Mouse (Mus musculus): ENCODE measurements around the gene Ndufs1. TPM values are rescaled to one million over a fixed set of nuclear protein-coding genes. Genes with fewer than 3 reads are reported as not detected.

Gene Ndufs1
- total and polyA plus RNA-seq, 3 experiments, result 85.7 to 302 (median 176) TPM

DNA sequence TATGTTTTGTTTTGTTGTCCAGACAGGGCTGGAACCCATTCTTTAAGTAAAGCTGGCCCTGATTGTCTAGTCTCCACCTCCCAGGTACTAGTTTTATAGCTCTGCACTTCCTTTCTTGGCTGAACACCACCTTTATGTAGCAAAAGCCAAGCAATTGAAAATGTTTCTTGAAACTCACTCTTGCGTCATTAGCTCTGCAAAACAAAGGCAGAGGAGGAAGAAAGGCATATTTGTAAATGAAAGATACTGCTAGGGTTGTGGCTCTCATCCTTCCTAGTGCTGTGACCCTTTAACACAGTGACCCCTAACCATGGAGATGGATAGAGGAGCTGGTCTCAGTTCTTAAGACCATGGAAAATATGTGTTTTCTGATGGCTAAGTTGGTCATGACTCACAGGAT is 25.0 kb upstream of the Ndufs1 start:
- no peak for DNase-seq (ENCODE audit: low spot score)
- no peaks in the 10 kb centered on the region for H3K36me3 ChIP-seq (replicated peaks)
- ATAC-seq (ENCODE audit: extremely low read depth, insufficient number of reproducible peaks, low FRiP score, poor library complexity, severe bottlenecking), result no peak
- no peaks in the 10 kb centered on the region for H3K9me3 ChIP-seq (replicated peaks)
- H3K27me3 ChIP-seq (ENCODE audit: insufficient read depth, low read length), result peaks cover 30% of the 10 kb centered on the region
- H3K4me3 ChIP-seq (ENCODE audit: low read depth, low read length), result no peak overlapping the region
- peaks cover 3% of the 10 kb centered on the region; the same call in 1 of the 2 replicates for H3K4me1 ChIP-seq (ENCODE audit: insufficient read depth, low read depth, low read length)
- no peak for TF ChIP-seq TAL1 (conservative IDR thresholded peaks at IDR 0.05; ENCODE audit: low read depth, low read length)
- no peak for TF ChIP-seq CTCF (IDR thresholded peaks at IDR 0.05; ENCODE audit: low read depth, low read length)
- no peak for TF ChIP-seq GATA1 (IDR thresholded peaks at IDR 0.05; ENCODE audit: borderline replicate concordance, low read length)
- TF ChIP-seq GATA2 (IDR thresholded peaks at IDR 0.05; ENCODE audit: borderline replicate concordance, low read depth, low read length), result no peak
- TF ChIP-seq POLR2AphosphoS5 (IDR thresholded peaks at IDR 0.05; ENCODE audit: insufficient replicate concordance, low read depth, low read length), result no peak

DNA sequence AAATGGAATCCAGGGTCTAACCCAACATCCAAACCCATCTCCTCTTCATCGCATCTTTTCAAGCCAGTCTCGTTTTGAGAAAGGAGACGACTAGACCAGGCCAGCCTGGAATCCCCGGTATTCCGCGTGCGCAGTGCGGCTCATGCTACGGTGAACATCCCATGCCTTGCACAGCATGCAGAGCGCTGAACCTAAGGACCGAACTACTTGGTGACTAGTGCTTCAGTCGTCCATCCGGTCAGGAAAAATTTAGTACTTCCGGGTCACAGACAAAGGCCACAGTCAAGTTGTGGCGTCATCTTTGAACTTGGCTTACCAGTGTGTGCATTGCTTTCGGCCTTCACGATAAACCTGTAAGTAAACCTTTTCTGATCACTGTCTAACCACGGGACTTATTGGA is 23.7 kb upstream of the Ndufs1 start:
- Histone ChIP-seq H3K9me3 (replicated peaks) (no peaks in the 10 kb centered on the region), H3K4me1 (ENCODE audit: insufficient read depth, low read depth, low read length) (peaks cover 3% of the 10 kb centered on the region; the same call in 1 of the 2 replicates), H3K36me3 (replicated peaks) (no peaks in the 10 kb centered on the region), H3K4me3 (ENCODE audit: low read depth, low read length) (no peak overlapping the region), H3K27me3 (ENCODE audit: insufficient read depth, low read length) (peaks cover 31% of the 10 kb centered on the region)
- TF ChIP-seq TAL1 (conservative IDR thresholded peaks at IDR 0.05; ENCODE audit: low read depth, low read length) (no peak), CTCF (IDR thresholded peaks at IDR 0.05; ENCODE audit: low read depth, low read length) (no peak), POLR2AphosphoS5 (IDR thresholded peaks at IDR 0.05; ENCODE audit: insufficient replicate concordance, low read depth, low read length) (no peak), GATA2 (IDR thresholded peaks at IDR 0.05; ENCODE audit: borderline replicate concordance, low read depth, low read length) (no peak), GATA1 (IDR thresholded peaks at IDR 0.05; ENCODE audit: borderline replicate concordance, low read length) (no peak)
- ATAC-seq (ENCODE audit: extremely low read depth, insufficient number of reproducible peaks, low FRiP score, poor library complexity, severe bottlenecking) (no peak), DNase-seq (ENCODE audit: low spot score) (no peak)

DNA sequence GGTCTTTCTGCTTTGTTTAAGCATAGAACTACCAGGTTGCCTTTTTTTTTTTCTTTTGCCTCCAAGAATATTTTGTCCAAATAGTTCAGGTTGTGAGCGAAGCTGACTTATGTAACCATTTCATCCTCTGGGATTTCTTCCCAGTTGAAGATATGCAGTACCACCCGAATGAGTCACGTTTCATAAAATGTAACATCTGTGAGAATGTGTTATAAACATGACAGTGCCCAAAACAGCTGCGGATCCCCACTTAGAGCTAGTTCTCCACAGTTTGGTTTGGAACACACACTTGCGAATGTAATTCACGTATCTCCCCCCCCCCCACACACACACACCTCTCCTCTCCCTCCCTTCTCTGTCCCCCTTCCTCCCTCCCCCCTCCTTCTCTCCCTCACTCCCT is 22.8 kb upstream of the Ndufs1 start:
- H3K27me3 ChIP-seq (ENCODE audit: insufficient read depth, low read length), result peaks cover 24% of the 10 kb centered on the region
- H3K36me3 ChIP-seq (replicated peaks), result no peaks in the 10 kb centered on the region
- TF ChIP-seq TAL1 (conservative IDR thresholded peaks at IDR 0.05; ENCODE audit: low read depth, low read length) (no peak), POLR2AphosphoS5 (IDR thresholded peaks at IDR 0.05; ENCODE audit: insufficient replicate concordance, low read depth, low read length) (no peak), CTCF (IDR thresholded peaks at IDR 0.05; ENCODE audit: low read depth, low read length) (no peak), GATA2 (IDR thresholded peaks at IDR 0.05; ENCODE audit: borderline replicate concordance, low read depth, low read length) (no peak), GATA1 (IDR thresholded peaks at IDR 0.05; ENCODE audit: borderline replicate concordance, low read length) (no peak)
- DNase-seq (ENCODE audit: low spot score), result no peak
- no peak for ATAC-seq (ENCODE audit: extremely low read depth, insufficient number of reproducible peaks, low FRiP score, poor library complexity, severe bottlenecking)
- H3K9me3 ChIP-seq (replicated peaks), result no peaks in the 10 kb centered on the region
- H3K4me3 ChIP-seq (ENCODE audit: low read depth, low read length), result no peak overlapping the region
- H3K4me1 ChIP-seq (ENCODE audit: insufficient read depth, low read depth, low read length), result peaks cover 3% of the 10 kb centered on the region; the same call in 1 of the 2 replicates

DNA sequence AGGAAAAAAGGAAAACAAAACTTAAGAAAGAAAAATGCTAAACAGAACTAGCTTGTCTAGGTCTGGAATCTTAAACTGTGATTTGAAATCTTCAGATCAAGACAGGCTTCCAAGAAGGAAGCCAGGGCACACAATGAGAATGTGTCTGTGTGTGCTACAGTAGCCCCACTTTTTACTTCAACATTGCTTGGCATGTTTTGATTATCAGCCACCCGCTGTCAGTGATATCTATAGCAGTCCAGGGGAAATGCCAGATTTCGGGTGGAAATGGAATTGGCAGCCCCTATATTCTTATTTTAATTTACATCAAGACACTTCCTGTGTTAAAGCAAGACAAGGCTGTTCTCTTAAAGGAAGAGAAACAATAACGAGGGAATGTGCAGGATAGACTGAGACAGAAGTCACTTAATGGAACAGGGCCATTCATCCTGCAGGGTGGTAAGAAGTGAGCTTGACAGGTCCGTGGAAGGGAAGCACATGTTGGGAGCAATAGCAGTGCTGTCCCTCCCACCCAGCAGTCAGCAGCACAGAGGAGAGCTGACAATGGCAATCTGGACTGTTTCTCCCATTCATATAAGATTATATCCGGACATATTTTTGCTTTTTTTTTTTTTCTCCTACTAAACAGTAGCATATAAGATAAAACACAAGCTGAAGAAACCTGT is 19.3 kb upstream of the Ndufs1 start:
- no peaks in the 10 kb centered on the region for H3K9me3 ChIP-seq (replicated peaks)
- no peak overlapping the region for H3K4me3 ChIP-seq (ENCODE audit: low read depth, low read length)
- no peak for TF ChIP-seq POLR2AphosphoS5 (IDR thresholded peaks at IDR 0.05; ENCODE audit: insufficient replicate concordance, low read depth, low read length)
- TF ChIP-seq TAL1 (conservative IDR thresholded peaks at IDR 0.05; ENCODE audit: low read depth, low read length), result no peak
- no peak for TF ChIP-seq GATA1 (IDR thresholded peaks at IDR 0.05; ENCODE audit: borderline replicate concordance, low read length)
- TF ChIP-seq GATA2 (IDR thresholded peaks at IDR 0.05; ENCODE audit: borderline replicate concordance, low read depth, low read length), result no peak
- TF ChIP-seq CTCF (IDR thresholded peaks at IDR 0.05; ENCODE audit: low read depth, low read length), result no peak
- DNase-seq (ENCODE audit: low spot score) (no peak), ATAC-seq (ENCODE audit: extremely low read depth, insufficient number of reproducible peaks, low FRiP score, poor library complexity, severe bottlenecking) (no peak)
- H3K27me3 ChIP-seq (ENCODE audit: insufficient read depth, low read length), result peaks cover 16% of the 10 kb centered on the region
- H3K36me3 ChIP-seq (replicated peaks), result no peaks in the 10 kb centered on the region
- no peaks in the 10 kb centered on the region for H3K4me1 ChIP-seq (ENCODE audit: insufficient read depth, low read depth, low read length)

DNA sequence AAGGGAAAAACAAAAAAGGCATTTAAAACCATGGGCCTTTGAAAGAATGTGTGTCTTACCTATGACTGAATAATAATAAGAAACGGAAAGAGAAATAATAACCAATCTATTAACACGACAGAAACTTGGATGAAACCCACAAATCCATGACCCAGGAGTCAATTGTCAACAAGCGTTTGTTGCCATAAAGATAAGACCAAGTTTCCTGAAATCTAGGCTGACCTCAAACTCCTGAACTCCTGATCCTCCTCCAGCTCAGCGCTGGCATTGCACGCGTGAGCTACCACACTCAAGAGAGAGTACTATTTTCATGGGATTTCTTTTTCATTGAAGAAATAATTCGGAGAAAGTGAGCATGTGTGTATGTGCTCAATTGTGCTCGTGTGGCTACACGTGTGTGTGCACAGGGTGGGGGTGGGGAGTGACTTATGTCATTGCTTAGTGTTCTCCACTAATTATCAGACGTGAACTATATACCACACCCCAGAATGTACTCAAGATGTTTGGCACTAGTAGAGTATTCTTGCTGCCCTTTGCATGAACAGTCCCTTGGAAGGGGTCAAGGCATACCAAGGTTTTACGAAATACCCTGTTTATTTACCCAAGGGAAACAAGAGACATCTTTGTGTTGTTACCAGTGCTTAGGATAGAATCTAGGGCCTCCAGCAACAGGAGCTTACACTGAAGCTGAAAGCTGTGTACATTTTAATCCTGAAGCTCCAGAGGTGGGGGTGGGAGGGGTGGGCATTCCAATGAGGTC is 15.9 kb upstream of the Ndufs1 start:
- no peak for ATAC-seq (ENCODE audit: extremely low read depth, insufficient number of reproducible peaks, low FRiP score, poor library complexity, severe bottlenecking)
- H3K9me3 ChIP-seq (replicated peaks), result no peaks in the 10 kb centered on the region

DNA sequence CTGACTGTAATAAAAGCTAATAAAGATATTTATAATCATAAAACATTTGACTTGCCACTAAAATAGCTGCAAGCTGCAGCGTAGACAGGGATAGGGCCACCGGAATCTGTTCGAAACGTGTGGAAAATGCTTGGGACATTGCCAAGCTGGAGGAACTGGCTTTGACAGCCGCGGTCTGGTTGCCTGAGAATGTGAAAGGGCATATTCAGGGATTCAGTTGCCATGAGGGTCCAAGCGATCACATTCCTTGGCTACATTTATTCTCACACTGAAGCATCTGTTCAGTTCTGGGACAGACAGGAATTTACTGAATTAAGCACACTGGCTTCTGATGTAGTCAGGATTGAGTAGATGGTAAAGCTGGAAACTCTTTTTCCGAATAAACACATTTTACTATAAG is 14.2 kb upstream of the Ndufs1 start:
- ATAC-seq (ENCODE audit: extremely low read depth, insufficient number of reproducible peaks, low FRiP score, poor library complexity, severe bottlenecking), result no peak
- Histone ChIP-seq H3K27me3 (ENCODE audit: insufficient read depth, low read length) (peaks cover 3% of the 10 kb centered on the region; the same call in 1 of the 2 replicates), H3K4me1 (ENCODE audit: insufficient read depth, low read depth, low read length) (no peaks in the 10 kb centered on the region), H3K4me3 (ENCODE audit: low read depth, low read length) (no peak overlapping the region), H3K36me3 (replicated peaks) (no peaks in the 10 kb centered on the region), H3K9me3 (replicated peaks) (no peaks in the 10 kb centered on the region)
- TF ChIP-seq POLR2AphosphoS5 (IDR thresholded peaks at IDR 0.05; ENCODE audit: insufficient replicate concordance, low read depth, low read length) (no peak), GATA2 (IDR thresholded peaks at IDR 0.05; ENCODE audit: borderline replicate concordance, low read depth, low read length) (no peak), TAL1 (conservative IDR thresholded peaks at IDR 0.05; ENCODE audit: low read depth, low read length) (no peak), CTCF (IDR thresholded peaks at IDR 0.05; ENCODE audit: low read depth, low read length) (no peak), GATA1 (IDR thresholded peaks at IDR 0.05; ENCODE audit: borderline replicate concordance, low read length) (no peak)
- DNase-seq (ENCODE audit: low spot score), result no peak

More for the DNA sequence above, 15.9 kb upstream of the Ndufs1 start:
- Histone ChIP-seq H3K4me1 (ENCODE audit: insufficient read depth, low read depth, low read length) (no peaks in the 10 kb centered on the region), H3K36me3 (replicated peaks) (no peaks in the 10 kb centered on the region), H3K4me3 (ENCODE audit: low read depth, low read length) (no peak overlapping the region), H3K27me3 (ENCODE audit: insufficient read depth, low read length) (peaks cover 5% of the 10 kb centered on the region; the same call in 1 of the 2 replicates)
- TF ChIP-seq POLR2AphosphoS5 (IDR thresholded peaks at IDR 0.05; ENCODE audit: insufficient replicate concordance, low read depth, low read length), result no peak
- TF ChIP-seq GATA2 (IDR thresholded peaks at IDR 0.05; ENCODE audit: borderline replicate concordance, low read depth, low read length), result no peak
- TF ChIP-seq GATA1 (IDR thresholded peaks at IDR 0.05; ENCODE audit: borderline replicate concordance, low read length), result no peak
- TF ChIP-seq CTCF (IDR thresholded peaks at IDR 0.05; ENCODE audit: low read depth, low read length), result no peak
- no peak for TF ChIP-seq TAL1 (conservative IDR thresholded peaks at IDR 0.05; ENCODE audit: low read depth, low read length)
- DNase-seq (ENCODE audit: low spot score), result no peak
